Mouse (Mus musculus): ENCODE data around the gene Srebf2.

- TF ChIP-seq CTCF (IDR thresholded peaks at IDR 0.05; ENCODE audit: control insufficient read depth, insufficient read depth, insufficient read length) (no peak), USF1 (IDR thresholded peaks at IDR 0.05; ENCODE audit: low read depth) (no peak), MYOD1 (IDR thresholded peaks at IDR 0.05; ENCODE audit: control insufficient read depth, insufficient read length, low read depth) (no peak), MAX (IDR thresholded peaks at IDR 0.05) (no peak), CEBPB (IDR thresholded peaks at IDR 0.05; ENCODE audit: low read depth) (no peak), MYOG (IDR thresholded peaks at IDR 0.05; ENCODE audit: control insufficient read depth, extremely low read depth, insufficient read length) (no peak)
Measured at GRCm38 (mm10) chr15:82198342-82198741, 51.4 kb downstream of the Srebf2 start.

Data from C2C12 (cell line).